ENCODE assay signal across 7 mouse cellular contexts in genomic region chr9:15045084-15045669, GRCm38 (mm10). TPM values are rescaled to one million over a fixed set of nuclear protein-coding genes. Genes with fewer than 3 reads are reported as not detected.
DNase-seq lines count a peak whose midpoint lies in the region; ATAC-seq and TF ChIP-seq lines count a peak whose summit lies in the region.

Gene Panx1 (minus strand): TSS chr9:15045478.

- H3K9ac ChIP-seq in limb, embryonic 15.5 days = peak within 1 kb of the TSS; percentile 74
- H3K9ac ChIP-seq in midbrain, embryonic 16.5 days (ENCODE audit: low read depth, low read length) = peak within 1 kb of the TSS; percentile 97

- TF ChIP-seq CTCF in kidney, adult 2 months (conservative IDR thresholded peaks at IDR 0.05; ENCODE audit: insufficient read depth, insufficient read length, low read depth, low read length) = no peak

- H3K36me3 ChIP-seq in embryonic facial prominence, embryonic 10.5 days (replicated peaks) = peaks cover 18% of the 10 kb centered on the region
- no peaks in the 10 kb centered on the region for H3K36me3 ChIP-seq in kidney, adult 2 months (ENCODE audit: control insufficient read depth, insufficient read depth, low read length)
- H3K36me3 ChIP-seq in limb, embryonic 15.5 days = no peaks in the 10 kb centered on the region
- no peaks in the 10 kb centered on the region for H3K36me3 ChIP-seq in midbrain, embryonic 16.5 days (ENCODE audit: control insufficient read depth, insufficient read depth, low read length)

- H3K27me3 ChIP-seq in embryonic facial prominence, embryonic 10.5 days (replicated peaks; ENCODE audit: low read depth, poor library complexity, severe bottlenecking) = no peaks in the 10 kb centered on the region; the same call in 1 of the 2 replicates
- H3K27me3 ChIP-seq in kidney, adult 2 months (replicated peaks; ENCODE audit: control insufficient read depth, insufficient read depth, low read length) = no peaks in the 10 kb centered on the region
- no peaks in the 10 kb centered on the region for H3K27me3 ChIP-seq in limb, embryonic 15.5 days
- H3K27me3 ChIP-seq in midbrain, embryonic 16.5 days (ENCODE audit: control insufficient read depth, insufficient read depth, low read depth, low read length) = no peaks in the 10 kb centered on the region

- H3K4me3 ChIP-seq in embryonic facial prominence, embryonic 10.5 days = peak within 1 kb of the TSS; percentile 90
- H3K4me3 ChIP-seq in kidney, adult 2 months (ENCODE audit: insufficient read depth, low read depth, low read length) = peak within 1 kb of the TSS; percentile 76
- H3K4me3 ChIP-seq in limb, embryonic 15.5 days = peak within 1 kb of the TSS; percentile 90
- peak within 1 kb of the TSS; percentile 63 for H3K4me3 ChIP-seq in midbrain, embryonic 16.5 days (ENCODE audit: low read depth, low read length)

- WGBS in embryonic facial prominence, embryonic 10.5 days = under 1% methylated on average over 68 of the region's 68 CpGs
- WGBS in kidney, adult 2 months = under 1% methylated on average over 68 of the region's 68 CpGs
- under 1% methylated on average over 68 of the region's 68 CpGs for WGBS in limb, embryonic 15.5 days
- WGBS in midbrain, embryonic 16.5 days = 0% methylated on average over 60 of the region's 68 CpGs

- peak within 1 kb of the TSS; percentile 94 for H3K27ac ChIP-seq in embryonic facial prominence, embryonic 10.5 days (replicated peaks)
- no peak within 1 kb of the TSS for H3K27ac ChIP-seq in kidney, adult 2 months (ENCODE audit: insufficient read depth, low read depth, low read length)
- peak within 1 kb of the TSS; percentile 87 for H3K27ac ChIP-seq in limb, embryonic 15.5 days
- H3K27ac ChIP-seq in midbrain, embryonic 16.5 days (ENCODE audit: low read length) = peak within 1 kb of the TSS; percentile 97

- H3K9me3 ChIP-seq in embryonic facial prominence, embryonic 10.5 days = no peaks in the 10 kb centered on the region
- no peaks in the 10 kb centered on the region for H3K9me3 ChIP-seq in limb, embryonic 15.5 days
- no peaks in the 10 kb centered on the region for H3K9me3 ChIP-seq in midbrain, embryonic 16.5 days (replicated peaks; ENCODE audit: control insufficient read depth, low read length, poor library complexity, severe bottlenecking)

- peak within 1 kb of the TSS; percentile 80 for H3K4me2 ChIP-seq in limb, embryonic 15.5 days
- H3K4me2 ChIP-seq in midbrain, embryonic 16.5 days (ENCODE audit: low read length) = peak within 1 kb of the TSS; percentile 87

- TF ChIP-seq POLR2A in kidney, adult 2 months (IDR thresholded peaks at IDR 0.05; ENCODE audit: low read depth, low read length) = no peak

- peaks cover 29% of the 10 kb centered on the region for H3K4me1 ChIP-seq in embryonic facial prominence, embryonic 10.5 days
- H3K4me1 ChIP-seq in kidney, adult 2 months (ENCODE audit: control insufficient read depth, insufficient read depth, low read length) = no peaks in the 10 kb centered on the region
- peaks cover 21% of the 10 kb centered on the region for H3K4me1 ChIP-seq in limb, embryonic 15.5 days
- peaks cover 34% of the 10 kb centered on the region for H3K4me1 ChIP-seq in midbrain, embryonic 16.5 days (ENCODE audit: control insufficient read depth, insufficient read depth, low read length)

- ATAC-seq in limb, embryonic 15.5 days (ENCODE audit: insufficient number of reproducible peaks, low FRiP score, low TSS enrichment, low read depth) = peak; percentile 74
- ATAC-seq in midbrain, embryonic 16.5 days = peak; percentile 95

- peak; percentile 45 to 58 for DNase-seq in adrenal gland, adult 18-20 months (ENCODE audit: low spot score in 2 of 2)
- DNase-seq in embryonic facial prominence, embryonic 10.5 days (ENCODE audit: low spot score) = peak; percentile 89
- peak; percentile 52 for DNase-seq in heart, adult 8-10 months (ENCODE audit: low spot score)
- peak; percentile 46 for DNase-seq in kidney, adult 2 months
- DNase-seq in spleen, postnatal 10 days (ENCODE audit: low spot score in 2 of 2) = peak; percentile 42 to 71

RNA-seq across cellular contexts. Expression of gene Panx1, which starts in this region (rescaled TPM):
- total RNA-seq in adrenal gland, adult 18-20 months (2021) = 1 to 10 TPM; 5.7 to 9.3 TPM
- 68.7 and 70.9 TPM in 2 replicates for polyA plus RNA-seq in embryonic facial prominence, embryonic 10.5 days (2016; fragmentation: Nextera tagmentation; extraction: Ambion mirVana)
- total RNA-seq in heart, adult 8-10 months (2022) = 1 to 10 TPM; 4.3 to 5.7 (median 4.4) TPM
- polyA plus RNA-seq in kidney, adult 2 months (2012; rRNA removed) = 4.4 and 7.3 TPM in 2 replicates
- 37.9 and 41.4 TPM in 2 replicates for polyA plus RNA-seq in limb, embryonic 15.5 days (2015; fragmentation: Nextera tagmentation; extraction: Ambion mirVana)
- 165 and 168 TPM in 2 replicates for polyA plus RNA-seq in midbrain, embryonic 16.5 days (2015; fragmentation: Nextera tagmentation; extraction: Ambion mirVana)
